Mouse (Mus musculus) spleen, postnatal 36 days (tissue): Measurements from ENCODE around the gene Rtp2.
A peak's percentile ranks its signal among the peaks of the same experiment; 100 is the strongest.
"Not testable (repeated sequence)": the region's sequence is repeated elsewhere in the genome, so short reads cannot be mapped to it uniquely, and the experiment has no call there.

Experiments
- DNase-seq, 2 experiments: peaks; one replicate each; pipeline ENCODE4 v3.0.0; 2022; ENCODE audit warnings: low spot score in 2 of 2, mixed read lengths in 1 of 2

The Rtp2 gene

GRCm38 (mm10) chr16:23952101-23952727 lies 20.0 kb upstream of the Rtp2 start:
- no peak for DNase-seq

- DNase-seq, result no peak
Observed at GRCm38 (mm10) chr16:23947654-23948053, 15.5 kb upstream of the Rtp2 start.

GRCm38 (mm10) chr16:23944801-23945200 lies 12.6 kb upstream of the Rtp2 start:
- DNase-seq, result no peak

- no peak for DNase-seq
Observed at GRCm38 (mm10) chr16:23934397-23934796, 2.2 kb upstream of the Rtp2 start.

GRCm38 (mm10) chr16:23931275-23931674 lies 919 bp downstream of the Rtp2 start:
- no peak for DNase-seq

- no peak for DNase-seq
Observed at GRCm38 (mm10) chr16:23930426-23931073, 1.6 kb downstream of the Rtp2 start.

- DNase-seq, result peak in 1 of 2 experiments; percentile 7
Observed at GRCm38 (mm10) chr16:23927301-23928114, 4.7 kb downstream of the Rtp2 start.

- no peak for DNase-seq
Observed at GRCm38 (mm10) chr16:23922906-23923305, 9.3 kb downstream of the Rtp2 start.

GRCm38 (mm10) chr16:23921697-23922096 lies 10.5 kb downstream of the Rtp2 start:
- DNase-seq, result no peak

GRCm38 (mm10) chr16:23919418-23919817 lies 12.8 kb downstream of the Rtp2 start:
- DNase-seq, result no peak

- no peak for DNase-seq
Observed at GRCm38 (mm10) chr16:23913401-23913800, 18.8 kb downstream of the Rtp2 start.

- no peak for DNase-seq
Observed at GRCm38 (mm10) chr16:23912741-23913140, 19.5 kb downstream of the Rtp2 start.

GRCm38 (mm10) chr16:23909015-23909354 lies 23.2 kb downstream of the Rtp2 start:
- DNase-seq, result not testable (repeated sequence)

GRCm38 (mm10) chr16:23908076-23909014 lies 23.8 kb downstream of the Rtp2 start:
- DNase-seq, result not testable (repeated sequence)

GRCm38 (mm10) chr16:23906586-23906985 lies 25.6 kb downstream of the Rtp2 start:
- not testable (repeated sequence) for DNase-seq

GRCm38 (mm10) chr16:23901411-23901810 lies 30.8 kb downstream of the Rtp2 start:
- no peak for DNase-seq

- no peak for DNase-seq
Observed at GRCm38 (mm10) chr16:23900061-23900460, 32.1 kb downstream of the Rtp2 start.

- peak; percentile 35 to 46 for DNase-seq
Observed at GRCm38 (mm10) chr16:23898840-23899239, 33.4 kb downstream of the Rtp2 start.

- peak; percentile 45 to 47 for DNase-seq
Observed at GRCm38 (mm10) chr16:23897984-23898586, 34.1 kb downstream of the Rtp2 start.

GRCm38 (mm10) chr16:23897486-23897885 lies 34.7 kb downstream of the Rtp2 start:
- no peak for DNase-seq

GRCm38 (mm10) chr16:23895135-23895534 lies 37.1 kb downstream of the Rtp2 start:
- DNase-seq, result no peak
